Mouse (Mus musculus): ENCODE measurements around the gene Il10. TPM values are rescaled to one million over a fixed set of nuclear protein-coding genes. Genes with fewer than 3 reads are reported as not detected.
"Not testable (repeated sequence)": the region's sequence is repeated elsewhere in the genome, so short reads cannot be mapped to it uniquely, and the experiment has no call there.

Il10 gene
- polyA plus RNA-seq, 1 experiment from 2014 or later: not detected

DNA sequence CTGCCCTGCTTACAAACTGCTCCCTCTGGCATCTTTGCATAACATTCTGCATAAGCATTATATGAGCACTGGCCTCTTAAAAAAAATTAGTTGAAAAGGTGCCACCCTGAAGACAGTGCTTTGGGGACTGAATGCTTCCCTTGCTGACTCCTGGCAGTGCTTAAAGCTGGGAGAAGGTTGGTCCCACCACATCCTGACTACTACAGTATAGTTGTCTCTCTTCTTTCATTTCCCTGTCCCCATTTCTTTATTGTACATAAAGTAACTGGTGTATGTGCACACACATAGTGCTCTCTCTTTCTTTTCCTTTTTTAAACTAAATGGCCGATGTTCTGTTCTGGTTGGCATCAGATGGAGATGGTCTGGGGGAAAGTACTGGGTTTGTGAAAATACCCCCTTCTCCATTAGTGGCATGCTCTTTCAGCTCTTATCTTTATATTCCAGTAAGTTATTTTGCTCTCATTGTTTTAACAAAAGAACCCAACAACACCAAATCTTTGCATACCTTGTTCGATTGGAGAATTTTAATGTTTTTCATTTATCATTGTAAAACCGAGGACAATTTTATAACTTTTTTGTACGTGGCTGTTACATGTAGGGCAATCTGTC lies 3.7 kb downstream of the Il10 start:
- H3K4me2 ChIP-seq (ENCODE audit: low read length); ATAC-seq; H3K4me1 ChIP-seq (ENCODE audit: control insufficient read depth, insufficient read depth, low read length); H3K27ac ChIP-seq (ENCODE audit: low read length); H3K27me3 ChIP-seq (ENCODE audit: control insufficient read depth, insufficient read depth, low read depth, low read length); H3K9me3 ChIP-seq (replicated peaks; ENCODE audit: control insufficient read depth, low read length, poor library complexity, severe bottlenecking); H3K4me3 ChIP-seq (ENCODE audit: low read depth, low read length); H3K9ac ChIP-seq (ENCODE audit: low read depth, low read length); H3K36me3 ChIP-seq (ENCODE audit: control insufficient read depth, insufficient read depth, low read length): not testable (repeated sequence)
- 91% methylated on average over 4 of the region's 4 CpGs for WGBS

DNA sequence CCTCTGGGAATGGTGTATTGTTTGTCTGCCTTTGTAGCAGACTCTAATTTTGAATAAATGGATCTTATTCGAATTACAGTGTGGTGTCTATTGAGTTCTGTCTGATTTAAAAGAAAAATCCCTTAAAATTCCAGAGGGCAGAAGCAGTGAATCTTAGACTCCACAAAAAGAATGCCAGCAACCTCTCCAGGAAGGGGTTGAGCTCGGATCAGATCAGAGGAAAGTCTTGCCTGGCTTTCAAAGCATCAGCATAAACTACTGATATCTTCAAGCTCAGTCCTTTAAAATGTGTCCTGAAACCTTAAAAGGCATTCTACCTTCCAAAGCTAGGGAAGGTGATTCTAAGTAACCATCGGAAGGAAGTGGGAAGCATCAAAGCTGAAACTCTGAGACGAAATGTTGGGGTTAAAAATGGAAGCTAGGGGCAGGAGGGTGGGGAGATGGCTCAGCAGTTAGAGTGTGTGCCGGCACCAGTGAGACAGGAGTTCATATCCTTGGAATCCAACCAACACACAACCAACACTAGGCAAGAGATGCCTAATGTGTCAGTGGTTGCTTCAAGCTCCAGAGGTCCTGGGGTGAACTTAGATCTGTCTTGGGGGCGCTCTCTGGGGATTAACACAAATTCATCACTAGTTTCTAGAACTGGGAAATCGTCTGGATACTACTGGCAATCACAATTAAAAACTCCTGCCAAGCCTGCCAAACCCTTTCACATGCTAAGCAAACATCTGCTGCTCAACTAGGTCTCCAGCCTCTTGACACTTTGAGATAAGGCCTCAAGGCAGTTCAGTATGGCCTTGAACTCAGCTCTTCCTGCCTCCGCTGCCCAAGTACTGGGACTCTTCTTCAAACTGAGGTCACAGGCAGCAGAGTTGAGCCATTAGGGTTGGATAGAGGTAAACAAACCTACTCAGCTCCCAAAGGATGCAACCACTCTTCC lies 5.5 kb downstream of the Il10 start:
- 78% methylated on average over 8 of the region's 8 CpGs for whole genome bisulfite sequencing
- Histone ChIP-seq H3K9me3 (replicated peaks; ENCODE audit: control insufficient read depth, low read length, poor library complexity, severe bottlenecking) (no peaks in the 10 kb centered on the region), H3K27me3 (ENCODE audit: control insufficient read depth, insufficient read depth, low read depth, low read length) (no peaks in the 10 kb centered on the region), H3K4me2 (ENCODE audit: low read length) (no peak overlapping the region), H3K9ac (ENCODE audit: low read depth, low read length) (no peak overlapping the region), H3K4me1 (ENCODE audit: control insufficient read depth, insufficient read depth, low read length) (no peaks in the 10 kb centered on the region), H3K36me3 (ENCODE audit: control insufficient read depth, insufficient read depth, low read length) (no peaks in the 10 kb centered on the region), H3K27ac (ENCODE audit: low read length) (no peak overlapping the region), H3K4me3 (ENCODE audit: low read depth, low read length) (no peak overlapping the region)
- ATAC-seq: no peak

DNA sequence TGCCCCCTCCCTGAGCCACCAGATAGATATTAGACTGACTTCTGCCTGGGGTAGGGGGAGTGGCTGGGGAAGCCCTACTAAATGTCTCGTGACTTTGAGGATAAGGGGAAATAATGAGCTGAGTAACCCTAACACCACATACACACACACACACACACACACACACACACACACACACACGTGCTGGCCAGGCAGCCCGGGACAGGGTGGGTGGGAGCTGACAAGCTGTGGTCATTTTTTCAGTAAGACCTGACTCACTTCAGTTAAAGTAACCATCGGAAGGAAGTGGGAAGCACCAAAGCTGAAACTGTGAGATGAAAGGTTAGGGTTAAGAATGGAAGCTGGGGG lies 6.2 kb downstream of the Il10 start:
- H3K27me3 ChIP-seq (ENCODE audit: control insufficient read depth, insufficient read depth, low read depth, low read length): no peaks in the 10 kb centered on the region
- H3K4me2 ChIP-seq (ENCODE audit: low read length): no peak overlapping the region
- ATAC-seq: no peak
- H3K9ac ChIP-seq (ENCODE audit: low read depth, low read length): no peak overlapping the region
- no peaks in the 10 kb centered on the region for H3K36me3 ChIP-seq (ENCODE audit: control insufficient read depth, insufficient read depth, low read length)
- H3K4me1 ChIP-seq (ENCODE audit: control insufficient read depth, insufficient read depth, low read length): no peaks in the 10 kb centered on the region
- H3K9me3 ChIP-seq (replicated peaks; ENCODE audit: control insufficient read depth, low read length, poor library complexity, severe bottlenecking): no peaks in the 10 kb centered on the region
- no peak overlapping the region for H3K27ac ChIP-seq (ENCODE audit: low read length)
- H3K4me3 ChIP-seq (ENCODE audit: low read depth, low read length): no peak overlapping the region
- WGBS: 88% methylated on average over 4 of the region's 4 CpGs

DNA sequence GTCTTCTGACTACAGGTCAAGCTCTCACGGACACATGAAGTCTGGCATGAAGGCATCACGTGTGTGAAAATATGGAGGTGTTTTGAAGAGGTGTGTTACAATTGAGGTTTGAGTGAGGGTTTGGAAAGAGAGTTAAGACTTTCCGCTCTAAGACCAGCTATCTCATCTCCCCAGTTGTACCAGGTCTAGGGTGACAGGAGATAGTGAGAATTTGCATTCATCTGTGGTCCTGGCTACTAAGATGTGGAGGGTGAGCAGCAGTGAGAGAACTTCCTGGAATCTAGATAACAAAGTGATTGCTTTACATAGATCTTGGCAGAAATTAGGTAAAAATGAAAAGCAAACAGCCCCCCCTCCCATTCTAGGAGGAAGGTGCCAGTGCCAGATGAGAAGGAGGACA lies 9.6 kb downstream of the Il10 start:
- no peak for ATAC-seq
- Histone ChIP-seq H3K9me3 (replicated peaks; ENCODE audit: control insufficient read depth, low read length, poor library complexity, severe bottlenecking) (no peaks in the 10 kb centered on the region), H3K9ac (ENCODE audit: low read depth, low read length) (no peak overlapping the region), H3K4me3 (ENCODE audit: low read depth, low read length) (no peak overlapping the region), H3K4me2 (ENCODE audit: low read length) (no peak overlapping the region), H3K27me3 (ENCODE audit: control insufficient read depth, insufficient read depth, low read depth, low read length) (no peaks in the 10 kb centered on the region), H3K4me1 (ENCODE audit: control insufficient read depth, insufficient read depth, low read length) (no peaks in the 10 kb centered on the region), H3K36me3 (ENCODE audit: control insufficient read depth, insufficient read depth, low read length) (no peaks in the 10 kb centered on the region), H3K27ac (ENCODE audit: low read length) (no peak overlapping the region)
- WGBS: 90% methylated on average over 3 of the region's 3 CpGs

DNA sequence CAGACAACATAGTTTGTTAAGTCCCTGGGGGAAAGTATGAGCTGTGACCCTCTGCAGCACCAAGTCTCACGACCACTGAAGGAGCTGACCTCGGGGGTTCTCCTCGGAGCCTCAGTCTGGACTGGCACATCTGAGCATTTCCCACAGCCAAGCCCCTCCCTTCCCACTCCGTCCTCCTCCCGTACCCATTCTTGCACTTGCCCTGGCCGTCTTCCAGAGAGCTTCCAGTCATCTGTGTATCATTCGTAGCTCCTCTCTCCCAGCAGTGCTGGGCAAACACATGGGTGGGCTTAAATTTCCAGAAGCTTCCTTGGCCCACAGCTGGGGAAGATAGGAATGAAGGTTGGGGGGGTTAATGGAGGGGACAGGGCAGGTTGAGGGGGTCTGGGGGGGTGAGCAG lies 10.6 kb downstream of the Il10 start:
- ATAC-seq: no peak
- Histone ChIP-seq H3K4me3 (ENCODE audit: low read depth, low read length) (no peak overlapping the region), H3K27ac (ENCODE audit: low read length) (no peak overlapping the region), H3K36me3 (ENCODE audit: control insufficient read depth, insufficient read depth, low read length) (no peaks in the 10 kb centered on the region), H3K9me3 (replicated peaks; ENCODE audit: control insufficient read depth, low read length, poor library complexity, severe bottlenecking) (no peaks in the 10 kb centered on the region), H3K4me2 (ENCODE audit: low read length) (no peak overlapping the region), H3K27me3 (ENCODE audit: control insufficient read depth, insufficient read depth, low read depth, low read length) (no peaks in the 10 kb centered on the region), H3K4me1 (ENCODE audit: control insufficient read depth, insufficient read depth, low read length) (no peaks in the 10 kb centered on the region), H3K9ac (ENCODE audit: low read depth, low read length) (no peak overlapping the region)
- WGBS: 65% methylated on average over 7 of the region's 7 CpGs

DNA sequence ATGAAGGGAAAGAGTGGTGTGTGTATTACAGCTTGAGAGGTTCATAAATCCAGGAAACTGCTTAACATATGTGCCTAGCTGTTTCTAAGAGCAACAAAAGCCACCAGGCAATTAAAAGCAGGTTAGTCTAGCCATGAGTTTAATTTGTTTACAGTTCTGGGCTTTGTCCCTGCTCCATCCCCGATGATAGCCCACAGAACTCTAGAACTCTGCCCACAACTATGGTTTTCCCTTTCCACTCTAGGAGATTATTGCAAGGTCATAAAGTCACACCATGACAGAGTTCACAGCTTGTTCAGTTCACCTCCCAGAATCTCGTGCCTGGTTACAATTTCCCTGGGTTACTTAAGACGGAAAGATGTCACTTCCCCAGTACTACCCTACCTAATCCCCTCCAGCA lies 11.6 kb downstream of the Il10 start:
- no peaks in the 10 kb centered on the region for H3K4me1 ChIP-seq (ENCODE audit: control insufficient read depth, insufficient read depth, low read length)
- no peak for ATAC-seq
- no peaks in the 10 kb centered on the region for H3K27me3 ChIP-seq (ENCODE audit: control insufficient read depth, insufficient read depth, low read depth, low read length)
- H3K27ac ChIP-seq (ENCODE audit: low read length): no peak overlapping the region
- 58% methylated on average over 3 of the region's 3 CpGs for WGBS
- no peak overlapping the region for H3K9ac ChIP-seq (ENCODE audit: low read depth, low read length)
- H3K9me3 ChIP-seq (replicated peaks; ENCODE audit: control insufficient read depth, low read length, poor library complexity, severe bottlenecking): no peaks in the 10 kb centered on the region
- no peak overlapping the region for H3K4me2 ChIP-seq (ENCODE audit: low read length)
- H3K36me3 ChIP-seq (ENCODE audit: control insufficient read depth, insufficient read depth, low read length): no peaks in the 10 kb centered on the region
- no peak overlapping the region for H3K4me3 ChIP-seq (ENCODE audit: low read depth, low read length)

DNA sequence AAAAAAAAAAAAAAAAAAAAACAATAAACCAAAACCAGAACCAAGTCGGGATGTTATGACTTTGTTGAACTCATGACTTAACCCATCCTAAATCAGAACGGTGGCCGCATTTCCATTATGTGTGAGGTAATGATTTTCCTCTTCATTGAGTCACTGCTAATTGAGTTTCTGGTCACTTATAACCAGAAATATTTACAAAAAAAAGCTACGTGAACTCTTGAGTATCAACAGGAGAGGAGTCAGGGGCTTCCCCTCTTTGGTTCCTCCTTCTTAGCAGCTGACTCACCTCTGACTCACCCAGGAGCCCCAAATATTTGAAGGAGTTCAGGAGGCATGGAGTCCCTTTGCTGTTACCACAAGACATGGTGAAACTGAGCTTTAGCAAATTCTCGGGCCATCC lies 18.4 kb downstream of the Il10 start:
- no peak overlapping the region for H3K9ac ChIP-seq (ENCODE audit: low read depth, low read length)
- no peak for ATAC-seq
- 100% methylated on average over 5 of the region's 5 CpGs for WGBS

DNA sequence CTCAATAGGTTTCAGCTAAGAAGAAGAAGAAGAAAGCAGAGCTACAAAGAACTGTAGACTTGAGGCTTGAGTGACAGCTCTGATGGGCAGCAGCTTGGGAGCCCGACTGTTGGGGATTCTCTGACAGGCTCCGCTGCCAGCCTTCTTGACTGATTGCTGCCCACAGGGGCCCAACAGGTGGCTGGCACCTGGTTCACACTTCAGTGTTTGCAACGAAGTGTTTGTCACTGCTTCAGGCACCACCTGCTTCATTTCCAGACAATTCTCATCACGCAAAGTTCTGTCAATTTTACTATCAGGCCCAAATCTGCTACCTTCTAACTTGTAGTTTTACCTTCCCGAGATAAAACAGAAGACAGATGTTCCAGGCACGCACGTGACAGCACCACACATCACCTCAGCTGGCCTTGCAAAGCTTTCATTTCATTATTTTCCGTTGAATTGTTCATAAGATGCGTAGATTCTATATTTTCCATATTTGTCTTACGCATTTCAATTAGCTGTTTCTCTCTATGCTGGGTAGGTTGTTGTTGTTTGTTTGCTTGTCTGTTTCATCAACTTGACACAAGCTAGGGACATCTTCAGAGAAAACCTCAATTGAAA lies 18.9 kb downstream of the Il10 start:
- 95% methylated on average over 10 of the region's 10 CpGs for WGBS
- Histone ChIP-seq H3K4me1 (ENCODE audit: control insufficient read depth, insufficient read depth, low read length) (no peaks in the 10 kb centered on the region), H3K27me3 (ENCODE audit: control insufficient read depth, insufficient read depth, low read depth, low read length) (no peaks in the 10 kb centered on the region), H3K36me3 (ENCODE audit: control insufficient read depth, insufficient read depth, low read length) (no peaks in the 10 kb centered on the region), H3K9me3 (replicated peaks; ENCODE audit: control insufficient read depth, low read length, poor library complexity, severe bottlenecking) (peaks cover 3% of the 10 kb centered on the region; the same call in 1 of the 2 replicates), H3K4me2 (ENCODE audit: low read length) (no peak overlapping the region), H3K9ac (ENCODE audit: low read depth, low read length) (no peak overlapping the region), H3K4me3 (ENCODE audit: low read depth, low read length) (no peak overlapping the region), H3K27ac (ENCODE audit: low read length) (no peak overlapping the region)
- no peak for ATAC-seq

More for the DNA sequence above, 18.4 kb downstream of the Il10 start:
- Histone ChIP-seq H3K27ac (ENCODE audit: low read length) (no peak overlapping the region), H3K4me2 (ENCODE audit: low read length) (no peak overlapping the region), H3K36me3 (ENCODE audit: control insufficient read depth, insufficient read depth, low read length) (no peaks in the 10 kb centered on the region), H3K4me1 (ENCODE audit: control insufficient read depth, insufficient read depth, low read length) (no peaks in the 10 kb centered on the region), H3K4me3 (ENCODE audit: low read depth, low read length) (no peak overlapping the region), H3K9me3 (replicated peaks; ENCODE audit: control insufficient read depth, low read length, poor library complexity, severe bottlenecking) (peaks cover 3% of the 10 kb centered on the region; the same call in 1 of the 2 replicates), H3K27me3 (ENCODE audit: control insufficient read depth, insufficient read depth, low read depth, low read length) (no peaks in the 10 kb centered on the region)

DNA sequence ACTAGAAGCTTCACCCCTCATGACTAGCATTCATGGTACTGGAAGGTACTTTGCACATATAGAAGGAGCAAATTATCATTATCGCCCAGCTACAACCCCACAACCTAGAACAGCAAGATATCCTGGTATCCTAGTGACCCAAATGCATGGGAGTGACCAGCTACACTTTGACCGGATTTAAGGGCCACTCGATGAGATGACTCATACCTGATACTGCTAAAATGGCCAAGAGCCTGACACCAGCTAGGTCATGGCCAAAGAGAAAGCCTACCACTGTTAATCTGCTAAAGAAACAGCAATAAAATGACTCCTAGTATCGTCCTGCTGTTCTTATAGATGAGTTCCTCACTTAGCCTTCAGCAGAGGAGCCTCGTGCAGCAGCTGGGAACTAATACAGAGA lies 19.8 kb downstream of the Il10 start:
- Histone ChIP-seq H3K27me3 (ENCODE audit: control insufficient read depth, insufficient read depth, low read depth, low read length) (no peaks in the 10 kb centered on the region), H3K4me2 (ENCODE audit: low read length) (no peak overlapping the region), H3K9me3 (replicated peaks; ENCODE audit: control insufficient read depth, low read length, poor library complexity, severe bottlenecking) (peaks cover 3% of the 10 kb centered on the region; the same call in 1 of the 2 replicates), H3K27ac (ENCODE audit: low read length) (no peak overlapping the region), H3K4me3 (ENCODE audit: low read depth, low read length) (no peak overlapping the region), H3K4me1 (ENCODE audit: control insufficient read depth, insufficient read depth, low read length) (no peaks in the 10 kb centered on the region), H3K36me3 (ENCODE audit: control insufficient read depth, insufficient read depth, low read length) (no peaks in the 10 kb centered on the region), H3K9ac (ENCODE audit: low read depth, low read length) (no peak overlapping the region)
- no peak for ATAC-seq
- WGBS: 94% methylated on average over 5 of the region's 5 CpGs

Measured in midbrain, embryonic 16.5 days (tissue).